Mouse (Mus musculus) liver, embryonic 14.5 days (tissue): Measurements from ENCODE around the gene Smad3.

Experiments used
- CTCF ChIP-seq: IDR thresholded peaks from 2 replicates; pipeline ENCODE4 v1.5.1; 2016; ENCODE audit warnings: antibody characterized with exemption, low read depth, control low read depth
- EP300 ChIP-seq: IDR thresholded peaks from 2 replicates; pipeline ENCODE4 v1.6.1; 2016; ENCODE audit warnings: antibody characterized with exemption, low read depth

- TF ChIP-seq CTCF (no peak), EP300 (no peak; the same call in 1 of the 2 replicates)
Measured at GRCm38 (mm10) chr9:63726088-63727010, 31.4 kb downstream of the Smad3 start.
